Mouse (Mus musculus): ENCODE data around the gene Ramac. TPM values are rescaled to one million over a fixed set of nuclear protein-coding genes. Genes with fewer than 3 reads are reported as not detected.

The Ramac gene
- total RNA-seq, 1 experiment from 2014 or later, result 106 TPM

GRCm38 (mm10) chr7:81772786-81773539 is 10.2 kb downstream of the Ramac start:
- ATAC-seq (ENCODE audit: extremely low read depth, insufficient number of reproducible peaks, low FRiP score, poor library complexity, severe bottlenecking), result no peak

GRCm38 (mm10) chr7:81775325-81775724 is 12.6 kb downstream of the Ramac start:
- no peak for ATAC-seq (ENCODE audit: extremely low read depth, insufficient number of reproducible peaks, low FRiP score, poor library complexity, severe bottlenecking)

DNA sequence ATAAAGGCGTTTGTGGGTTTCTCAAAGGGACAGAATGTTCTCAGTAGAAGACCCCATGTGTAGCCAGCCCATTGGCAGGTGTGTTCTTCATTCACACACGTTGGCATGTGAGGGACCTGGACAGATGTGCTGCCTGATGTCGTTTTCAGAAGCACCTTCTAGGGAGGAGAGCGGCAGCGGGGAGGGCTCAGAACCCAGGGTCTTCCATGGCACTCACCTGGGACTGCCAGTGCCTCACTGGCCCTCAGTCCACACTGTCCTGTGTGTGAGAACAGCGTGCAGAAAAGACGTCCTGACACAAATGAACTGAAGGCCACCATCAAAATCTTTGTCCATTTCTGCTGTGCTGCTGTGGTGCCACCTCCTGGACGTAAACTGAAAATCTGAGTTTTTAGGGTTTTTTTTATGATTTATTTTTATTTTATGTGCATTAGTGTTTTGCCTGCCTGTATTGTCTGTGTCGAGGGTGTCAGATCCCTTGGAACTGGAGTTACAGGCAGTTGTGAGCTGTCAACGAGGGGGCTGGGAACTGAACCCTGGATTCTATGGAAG is 15.0 kb downstream of the Ramac start:
- ATAC-seq (ENCODE audit: extremely low read depth, insufficient number of reproducible peaks, low FRiP score, poor library complexity, severe bottlenecking), result no peak

- ATAC-seq (ENCODE audit: extremely low read depth, insufficient number of reproducible peaks, low FRiP score, poor library complexity, severe bottlenecking), result no peak
These were observed 25.8 kb downstream of the Ramac start for GRCm38 (mm10) chr7:81788536-81788935.

DNA sequence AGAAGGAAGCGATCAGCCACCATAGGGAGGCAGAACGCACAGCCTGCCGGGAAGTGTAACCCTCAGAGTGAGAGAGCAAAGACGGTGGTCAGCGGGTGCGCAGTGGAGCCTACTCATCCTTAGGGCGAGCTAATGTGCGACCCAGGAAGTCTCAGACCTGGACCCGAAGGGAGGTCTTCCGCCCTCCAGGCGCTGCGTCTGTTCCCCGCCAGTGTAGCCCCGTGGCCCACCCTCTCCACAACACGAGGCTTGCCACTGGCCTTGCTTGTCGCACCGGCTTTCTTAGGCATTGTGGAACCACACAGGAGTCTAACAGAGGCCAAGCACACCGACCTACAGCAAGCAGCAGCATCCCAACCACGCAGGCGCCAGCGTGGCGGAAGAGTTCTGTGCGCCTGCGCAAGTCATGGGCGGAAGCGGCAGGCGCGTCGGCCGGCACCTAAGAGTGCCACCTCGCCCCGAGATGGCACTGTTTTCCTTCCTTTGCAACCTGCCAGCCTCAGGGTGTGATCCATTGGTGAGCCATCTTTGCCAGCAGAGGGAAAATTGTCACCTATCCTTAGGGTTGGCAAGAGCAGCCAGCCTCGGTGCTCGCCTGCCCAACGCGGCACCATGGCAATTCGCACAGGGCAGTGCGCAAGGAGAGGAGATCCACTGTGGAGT is 26.5 kb downstream of the Ramac start, which contains the start of gene 3110040N11Rik:
Gene 3110040N11Rik, minus strand, starts transcription at position 384 of the 663 bp plus-strand sequence.
- ATAC-seq (ENCODE audit: extremely low read depth, insufficient number of reproducible peaks, low FRiP score, poor library complexity, severe bottlenecking), result peak; percentile 88

DNA sequence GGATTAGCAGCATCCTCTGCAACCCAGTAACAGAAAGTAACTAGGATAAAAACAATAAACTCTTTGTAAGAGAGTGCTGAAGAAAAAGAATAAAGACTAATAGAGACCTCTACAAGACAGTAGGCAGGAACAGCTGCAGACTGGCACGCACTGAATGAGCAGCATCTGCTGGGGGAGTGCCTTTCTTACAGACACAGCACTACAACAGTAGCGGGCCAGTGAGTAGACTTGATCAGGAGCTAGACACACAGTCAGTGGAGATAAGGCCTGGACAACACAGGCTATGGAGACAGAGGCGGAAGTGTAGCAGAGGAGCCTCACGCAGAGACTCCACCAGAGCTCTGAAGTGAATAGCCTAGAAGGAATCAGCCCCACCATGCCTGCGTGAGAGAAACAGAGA is 43.3 kb downstream of the Ramac start:
- no peak for ATAC-seq (ENCODE audit: extremely low read depth, insufficient number of reproducible peaks, low FRiP score, poor library complexity, severe bottlenecking)

Other genes with a start within 250 kb of the Ramac start
- gene Fsd2, start 196.0 kb upstream of the Ramac start, total RNA-seq (2017), result 0.25 and 0.35 TPM in 2 replicates
- gene Whamm, start 191.7 kb upstream of the Ramac start, total RNA-seq (2017), result 36.2 and 44.9 TPM in 2 replicates
- gene Homer2, start 55.4 kb upstream of the Ramac start, total RNA-seq (2017), result not detected in 2 replicates
- gene 3110040N11Rik, start 26.6 kb downstream of the Ramac start, total RNA-seq (2017), result 30.3 and 42.7 TPM in 2 replicates
- 115 and 116 TPM in 2 replicates for gene Btbd1, start 66.5 kb downstream of the Ramac start, total RNA-seq (2017)
- gene Gm10160, start 92.9 kb downstream of the Ramac start, total RNA-seq (2017), result not detected in 2 replicates
- 147 and 181 TPM in 2 replicates for gene Tm6sf1, start 96.1 kb downstream of the Ramac start, total RNA-seq (2017)
- 2.8 and 4.0 TPM in 2 replicates for gene Hdgfl3, start 171.5 kb downstream of the Ramac start, total RNA-seq (2017)
- not detected in 2 replicates for gene Bnc1, start 229.4 kb downstream of the Ramac start, total RNA-seq (2017)